8 mouse cellular contexts compared by ENCODE assay signal in the genomic region with DNA sequence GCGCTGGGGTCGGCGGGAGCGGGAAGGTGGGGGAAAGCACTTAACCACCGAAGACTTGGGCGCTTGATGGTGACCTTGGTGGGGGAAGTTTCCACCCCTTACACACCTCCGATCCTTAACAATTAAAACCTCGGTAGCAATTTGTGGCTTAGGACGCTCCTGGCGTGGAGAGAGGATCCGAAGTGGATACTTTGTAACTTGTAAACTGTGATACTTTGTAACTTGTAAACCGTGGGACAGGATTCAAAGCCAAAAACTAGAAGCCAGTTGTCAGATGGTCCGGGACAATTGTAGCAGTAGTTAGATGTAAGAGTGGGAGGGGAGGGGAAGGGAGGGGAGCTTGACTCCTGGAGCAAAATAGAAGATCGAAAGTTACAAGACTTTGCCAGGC. TPM values are rescaled to one million over a fixed set of nuclear protein-coding genes. Genes with fewer than 3 reads are reported as not detected.
DNase-seq lines count a peak whose midpoint lies in the region; ATAC-seq and TF ChIP-seq lines count a peak whose summit lies in the region.

No protein-coding gene starts in this region.

- no peak for ATAC-seq in megakaryocyte, adult 5-6 weeks (ENCODE audit: poor library complexity, severe bottlenecking)
- ATAC-seq in embryonic facial prominence, embryonic 14.5 days (ENCODE audit: low read depth): no peak
- ATAC-seq in intestine, embryonic 16.5 days: no peak

- TF ChIP-seq CTCF in olfactory bulb, adult 2 months (IDR thresholded peaks at IDR 0.05; ENCODE audit: insufficient read depth, low read depth, low read length): no peak

- peak overlapping the region; percentile 92 for H3K27ac ChIP-seq in embryonic facial prominence, embryonic 14.5 days (replicated peaks; ENCODE audit: low read depth, low read length)
- peak overlapping the region; percentile 91 for H3K27ac ChIP-seq in intestine, embryonic 16.5 days (ENCODE audit: low read length)
- H3K27ac ChIP-seq in olfactory bulb, adult 2 months (ENCODE audit: insufficient read depth, low read depth, low read length): no peak overlapping the region

- peak overlapping the region; percentile 100 for H3K4me3 ChIP-seq in megakaryocyte, embryonic 14.5 days (replicated peaks)
- peak overlapping the region; percentile 92 for H3K4me3 ChIP-seq in embryonic facial prominence, embryonic 14.5 days (ENCODE audit: low read depth, low read length)
- H3K4me3 ChIP-seq in intestine, embryonic 16.5 days (ENCODE audit: low read length): peak overlapping the region; percentile 90
- H3K4me3 ChIP-seq in olfactory bulb, adult 2 months (ENCODE audit: insufficient read depth, low read depth, low read length): peak overlapping the region; percentile 99

- no peaks in the 10 kb centered on the region for H3K27me3 ChIP-seq in megakaryocyte, embryonic 14.5 days (replicated peaks)
- H3K27me3 ChIP-seq in embryonic facial prominence, embryonic 14.5 days (replicated peaks; ENCODE audit: control insufficient read depth, insufficient read depth, low read length): no peaks in the 10 kb centered on the region
- H3K27me3 ChIP-seq in intestine, embryonic 16.5 days (replicated peaks; ENCODE audit: control insufficient read depth, insufficient read depth, low read length): no peaks in the 10 kb centered on the region

- 8% methylated on average over 14 of the region's 14 CpGs for WGBS in embryonic facial prominence, embryonic 14.5 days
- 4% methylated on average over 14 of the region's 14 CpGs for WGBS in intestine, embryonic 16.5 days
- WGBS in olfactory bulb, adult 2 months: 3% methylated on average over 14 of the region's 14 CpGs

- TF ChIP-seq POLR2A in olfactory bulb, adult 2 months (IDR thresholded peaks at IDR 0.05; ENCODE audit: insufficient read depth, low read depth, low read length): no peak

- H3K9me3 ChIP-seq in megakaryocyte, embryonic 14.5 days: no peaks in the 10 kb centered on the region
- H3K9me3 ChIP-seq in embryonic facial prominence, embryonic 14.5 days (ENCODE audit: control insufficient read depth, low read length): no peaks in the 10 kb centered on the region
- H3K9me3 ChIP-seq in intestine, embryonic 16.5 days (ENCODE audit: control insufficient read depth, low read length): no peaks in the 10 kb centered on the region

- peaks cover 58% of the 10 kb centered on the region for H3K4me1 ChIP-seq in megakaryocyte, embryonic 14.5 days
- peaks cover 8% of the 10 kb centered on the region; the same call in 1 of the 2 replicates for H3K4me1 ChIP-seq in embryonic facial prominence, embryonic 14.5 days (ENCODE audit: control insufficient read depth, insufficient read depth, low read length)
- H3K4me1 ChIP-seq in intestine, embryonic 16.5 days (ENCODE audit: control insufficient read depth, insufficient read depth, low read length): peaks cover 18% of the 10 kb centered on the region
- peaks cover 6% of the 10 kb centered on the region for H3K4me1 ChIP-seq in olfactory bulb, adult 2 months (ENCODE audit: control insufficient read depth, insufficient read depth, low read length)

- peak overlapping the region; percentile 80 for H3K9ac ChIP-seq in embryonic facial prominence, embryonic 14.5 days (ENCODE audit: low read depth, low read length)
- peak overlapping the region; percentile 92 for H3K9ac ChIP-seq in intestine, embryonic 16.5 days (ENCODE audit: low read depth, low read length)

- peak overlapping the region; percentile 84 for H3K4me2 ChIP-seq in embryonic facial prominence, embryonic 14.5 days (ENCODE audit: low read depth, low read length)
- H3K4me2 ChIP-seq in intestine, embryonic 16.5 days (ENCODE audit: low read depth, low read length): peak overlapping the region; percentile 86

- peaks cover 38% of the 10 kb centered on the region for H3K36me3 ChIP-seq in megakaryocyte, embryonic 14.5 days (replicated peaks; ENCODE audit: low read length)
- H3K36me3 ChIP-seq in embryonic facial prominence, embryonic 14.5 days (ENCODE audit: control insufficient read depth, insufficient read depth, low read length): peaks cover 36% of the 10 kb centered on the region
- H3K36me3 ChIP-seq in intestine, embryonic 16.5 days (ENCODE audit: control insufficient read depth, insufficient read depth, low read length): peaks cover 17% of the 10 kb centered on the region

- DNase-seq in embryonic facial prominence, embryonic 14.5 days (ENCODE audit: low spot score): no peak
- DNase-seq in cerebellum, postnatal 14 days: no peak
- DNase-seq in cerebellum, postnatal 36 days: no peak
- DNase-seq in cerebellum, postnatal 10 days: no peak

RNA-seq across cellular contexts. Expression of a gene that starts 0.6 kb away (rescaled TPM):
- 63.2 and 114 TPM in 2 replicates for polyA plus RNA-seq in megakaryocyte, embryonic 14.5 days (2012; ENCODE audit: insufficient read depth, low replicate concordance)
- 144 and 148 TPM in 2 replicates for total RNA-seq in megakaryocyte, adult 5-6 weeks (2015)
- total RNA-seq in megakaryocyte, adult 5-6 weeks (2017): 75.0 and 78.7 TPM in 2 replicates
- 88.9 and 94.2 TPM in 2 replicates for polyA plus RNA-seq in embryonic facial prominence, embryonic 14.5 days (2014; fragmentation: Nextera tagmentation; extraction: Ambion mirVana)
- 84.4 and 92.1 TPM in 2 replicates for polyA plus RNA-seq in intestine, embryonic 16.5 days (2015; fragmentation: Nextera tagmentation; extraction: Ambion mirVana)
- not detected in 2 replicates for polyA plus RNA-seq in olfactory bulb, adult 2 months (2012; ENCODE audit: insufficient read depth, insufficient read length, low replicate concordance, missing spikeins)

RNA-seq across cellular contexts. Expression of a gene that starts 9.6 kb away (rescaled TPM):
- 49.9 and 236 TPM in 2 replicates for polyA plus RNA-seq in megakaryocyte, embryonic 14.5 days (2012; ENCODE audit: insufficient read depth, low replicate concordance)
- 2,393 and 2,822 TPM in 2 replicates for total RNA-seq in megakaryocyte, adult 5-6 weeks (2015)
- total RNA-seq in megakaryocyte, adult 5-6 weeks (2017): 1,668 and 1,978 TPM in 2 replicates
- 671 and 689 TPM in 2 replicates for polyA plus RNA-seq in embryonic facial prominence, embryonic 14.5 days (2014; fragmentation: Nextera tagmentation; extraction: Ambion mirVana)
- 1,298 and 1,315 TPM in 2 replicates for polyA plus RNA-seq in intestine, embryonic 16.5 days (2015; fragmentation: Nextera tagmentation; extraction: Ambion mirVana)
- polyA plus RNA-seq in olfactory bulb, adult 2 months (2012; ENCODE audit: insufficient read depth, insufficient read length, low replicate concordance, missing spikeins): not detected in 2 replicates

RNA-seq across cellular contexts. Expression of a gene that starts 42.3 kb away (rescaled TPM):
- 5.1 and 6.8 TPM in 2 replicates for polyA plus RNA-seq in megakaryocyte, embryonic 14.5 days (2012; ENCODE audit: insufficient read depth, low replicate concordance)
- total RNA-seq in megakaryocyte, adult 5-6 weeks (2015): 16.5 and 23.8 TPM in 2 replicates
- 6.2 and 8.4 TPM in 2 replicates for total RNA-seq in megakaryocyte, adult 5-6 weeks (2017)
- polyA plus RNA-seq in embryonic facial prominence, embryonic 14.5 days (2014; fragmentation: Nextera tagmentation; extraction: Ambion mirVana): 38.2 and 47.8 TPM in 2 replicates
- polyA plus RNA-seq in intestine, embryonic 16.5 days (2015; fragmentation: Nextera tagmentation; extraction: Ambion mirVana): 40.9 and 45.1 TPM in 2 replicates
- polyA plus RNA-seq in olfactory bulb, adult 2 months (2012; ENCODE audit: insufficient read depth, insufficient read length, low replicate concordance, missing spikeins): not detected in 2 replicates

RNA-seq across cellular contexts. Expression of a gene that starts 42.4 kb away (rescaled TPM):
- 83.3 and 92.2 TPM in 2 replicates for polyA plus RNA-seq in megakaryocyte, embryonic 14.5 days (2012; ENCODE audit: insufficient read depth, low replicate concordance)
- total RNA-seq in megakaryocyte, adult 5-6 weeks (2015): 468 and 473 TPM in 2 replicates
- total RNA-seq in megakaryocyte, adult 5-6 weeks (2017): 585 and 627 TPM in 2 replicates
- 326 and 351 TPM in 2 replicates for polyA plus RNA-seq in embryonic facial prominence, embryonic 14.5 days (2014; fragmentation: Nextera tagmentation; extraction: Ambion mirVana)
- polyA plus RNA-seq in intestine, embryonic 16.5 days (2015; fragmentation: Nextera tagmentation; extraction: Ambion mirVana): 425 and 427 TPM in 2 replicates
- polyA plus RNA-seq in olfactory bulb, adult 2 months (2012; ENCODE audit: insufficient read depth, insufficient read length, low replicate concordance, missing spikeins): 187 and 421 TPM in 2 replicates

RNA-seq across cellular contexts. Expression of a gene that starts 44.3 kb away (rescaled TPM):
- polyA plus RNA-seq in megakaryocyte, embryonic 14.5 days (2012; ENCODE audit: insufficient read depth, low replicate concordance): 0.30 TPM in 1 of 2 replicates, not detected in the other
- 0.47 and 0.98 TPM in 2 replicates for total RNA-seq in megakaryocyte, adult 5-6 weeks (2015)
- 1.4 and 3.0 TPM in 2 replicates for total RNA-seq in megakaryocyte, adult 5-6 weeks (2017)
- 0.18 and 0.58 TPM in 2 replicates for polyA plus RNA-seq in embryonic facial prominence, embryonic 14.5 days (2014; fragmentation: Nextera tagmentation; extraction: Ambion mirVana)
- polyA plus RNA-seq in intestine, embryonic 16.5 days (2015; fragmentation: Nextera tagmentation; extraction: Ambion mirVana): 0.49 and 0.55 TPM in 2 replicates
- not detected in 2 replicates for polyA plus RNA-seq in olfactory bulb, adult 2 months (2012; ENCODE audit: insufficient read depth, insufficient read length, low replicate concordance, missing spikeins)
